Mouse (Mus musculus) left cerebral cortex, adult 18-20 months (tissue): Measurements from ENCODE around the gene Pilra. TPM values are rescaled to one million over a fixed set of nuclear protein-coding genes. Genes with fewer than 3 reads are reported as not detected.
"Not testable (repeated sequence)": the region's sequence is repeated elsewhere in the genome, so short reads cannot be mapped to it uniquely, and the experiment has no call there.

Source experiments
- DNase-seq, 2 experiments: peaks; one replicate each; pipeline ENCODE4 v3.0.0; 2021 to 2022; ENCODE audit warnings: low spot score in 2 of 2, mixed read lengths in 1 of 2
- long read RNA-seq, 2 experiments: library from polyadenylated mRNA; stranded (forward); transcript quantifications; one replicate each; pipeline ENCODE4 v2.0.0; 2021
- total RNA-seq, 2 experiments: library from RNA; stranded (reverse); gene quantifications; 2 replicates each; pipeline ENCODE4 v1.2.3; 2021

Gene Pilra
- total RNA-seq: under 1 TPM; 0.51 to 0.91 TPM
- long read RNA-seq, experiment 1, partial matches to known transcripts: 0 of 3 reads
- long read RNA-seq, experiment 1, other reads (novel, unspliced or antisense): 0 of 3 reads
- long read RNA-seq, experiment 2, partial matches to known transcripts: 0 of 2 reads
- long read RNA-seq, experiment 2, other reads (novel, unspliced or antisense): 0 of 2 reads

GRCm38 (mm10) chr5:137835966-137836520 lies at the start of gene Pilra:
Pilra (minus strand) TSS chr5:137836281.
- DNase-seq: not testable (repeated sequence)

- DNase-seq: no peak
Measured at GRCm38 (mm10) chr5:137883345-137883744, 47.3 kb upstream of the Pilra start.

- DNase-seq: no peak
Measured at GRCm38 (mm10) chr5:137882922-137883321, 46.8 kb upstream of the Pilra start.

GRCm38 (mm10) chr5:137877860-137878259 lies 41.8 kb upstream of the Pilra start:
- DNase-seq: peak in 1 of 2 experiments; percentile 4

- DNase-seq: no peak
Measured at GRCm38 (mm10) chr5:137875054-137875453, 39.0 kb upstream of the Pilra start.

- not testable (repeated sequence) for DNase-seq
Measured at GRCm38 (mm10) chr5:137872381-137872702, 36.3 kb upstream of the Pilra start.

GRCm38 (mm10) chr5:137871644-137872380 lies 35.7 kb upstream of the Pilra start, which contains the start of gene Pilrb2:
Pilrb2 (minus strand) TSS chr5:137871815.
- not testable (repeated sequence) for DNase-seq

- DNase-seq: not testable (repeated sequence)
Measured at GRCm38 (mm10) chr5:137868600-137868999, 32.5 kb upstream of the Pilra start.

GRCm38 (mm10) chr5:137864008-137864407 lies 27.9 kb upstream of the Pilra start:
- DNase-seq: not testable (repeated sequence)

- DNase-seq: not testable (repeated sequence)
Measured at GRCm38 (mm10) chr5:137857960-137858710, 22.1 kb upstream of the Pilra start, which contains the start of gene Pilrb1. Pilrb1 (minus strand) TSS chr5:137858106.

GRCm38 (mm10) chr5:137856870-137857269 lies 20.8 kb upstream of the Pilra start:
- DNase-seq: not testable (repeated sequence)

GRCm38 (mm10) chr5:137854907-137855306 lies 18.8 kb upstream of the Pilra start:
- DNase-seq: not testable (repeated sequence)

- not testable (repeated sequence) for DNase-seq
Measured at GRCm38 (mm10) chr5:137850313-137850712, 14.2 kb upstream of the Pilra start.

GRCm38 (mm10) chr5:137837110-137837509 lies 1.0 kb upstream of the Pilra start:
- DNase-seq: not testable (repeated sequence)

- no peak for DNase-seq
Measured at GRCm38 (mm10) chr5:137836611-137837010, 530 bp upstream of the Pilra start.

GRCm38 (mm10) chr5:137833500-137833899 lies 2.6 kb downstream of the Pilra start:
- DNase-seq: no peak

- DNase-seq: no peak
Measured at GRCm38 (mm10) chr5:137831506-137831905, 4.6 kb downstream of the Pilra start.

- no peak for DNase-seq
Measured at GRCm38 (mm10) chr5:137831106-137831505, 5.0 kb downstream of the Pilra start.

GRCm38 (mm10) chr5:137830238-137830637 lies 5.8 kb downstream of the Pilra start:
- DNase-seq: no peak

GRCm38 (mm10) chr5:137828694-137829093 lies 7.4 kb downstream of the Pilra start:
- DNase-seq: no peak

GRCm38 (mm10) chr5:137826421-137826820 lies 9.7 kb downstream of the Pilra start:
- no peak for DNase-seq
